Mouse (Mus musculus): Measurements from ENCODE around the gene D11Wsu47e. TPM values are rescaled to one million over a fixed set of nuclear protein-coding genes. Genes with fewer than 3 reads are reported as not detected.
A peak's percentile ranks its signal among the peaks of the same experiment; 100 is the strongest.

D11Wsu47e gene
- polyA plus RNA-seq, 1 experiment from 2014 or later, result 8.7 TPM

DNA sequence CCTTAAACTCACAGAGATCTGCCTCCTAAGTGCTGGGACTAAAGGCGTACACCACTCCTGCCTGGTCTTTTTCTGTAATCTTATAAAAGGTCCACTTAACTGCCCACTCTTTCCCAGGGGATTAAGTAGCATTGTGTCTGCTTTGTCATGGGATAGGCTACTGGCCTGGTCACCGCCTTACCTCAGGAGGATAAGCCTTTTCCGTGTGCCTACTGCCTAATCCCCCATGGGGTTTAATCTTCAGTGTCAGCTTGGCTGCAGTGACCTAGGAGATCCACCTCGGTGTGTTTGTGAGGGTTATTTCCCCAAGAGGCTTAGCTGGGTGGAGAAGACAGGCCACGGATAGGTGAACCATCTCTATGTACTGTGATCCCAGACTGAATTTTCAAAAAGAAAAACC, 13.4 kb downstream of the D11Wsu47e start:
- Histone ChIP-seq H3K9me3 (ENCODE audit: control insufficient read depth, low read length) (no peaks in the 10 kb centered on the region), H3K4me3 (ENCODE audit: low read depth, low read length) (no peak overlapping the region), H3K36me3 (ENCODE audit: control insufficient read depth, insufficient read depth, low read length) (peaks cover 14% of the 10 kb centered on the region), H3K9ac (ENCODE audit: low read length) (no peak overlapping the region), H3K27me3 (ENCODE audit: control insufficient read depth, insufficient read depth, low read length) (no peaks in the 10 kb centered on the region), H3K4me1 (replicated peaks; ENCODE audit: control insufficient read depth, insufficient read depth) (no peaks in the 10 kb centered on the region), H3K4me2 (replicated peaks; ENCODE audit: low read depth) (no peak overlapping the region), H3K27ac (replicated peaks) (no peak overlapping the region)
- no peak for DNase-seq (ENCODE audit: low spot score)
- TF ChIP-seq EP300 (optimal IDR thresholded peaks at IDR 0.05), result no peak
- no peak for TF ChIP-seq CTCF (IDR thresholded peaks at IDR 0.05; ENCODE audit: low read depth)
- no peak for ATAC-seq (ENCODE audit: low FRiP score, low TSS enrichment)
- WGBS, result 73% methylated on average over 5 of the region's 5 CpGs

- Histone ChIP-seq H3K36me3 (ENCODE audit: control insufficient read depth, insufficient read depth, low read length) (peaks cover 14% of the 10 kb centered on the region), H3K4me3 (ENCODE audit: low read depth, low read length) (no peak overlapping the region), H3K9me3 (ENCODE audit: control insufficient read depth, low read length) (no peaks in the 10 kb centered on the region), H3K9ac (ENCODE audit: low read length) (no peak overlapping the region), H3K27me3 (ENCODE audit: control insufficient read depth, insufficient read depth, low read length) (no peaks in the 10 kb centered on the region), H3K4me1 (replicated peaks; ENCODE audit: control insufficient read depth, insufficient read depth) (no peaks in the 10 kb centered on the region), H3K4me2 (replicated peaks; ENCODE audit: low read depth) (no peak overlapping the region), H3K27ac (replicated peaks) (no peak overlapping the region)
- peak; percentile 80 for ATAC-seq (ENCODE audit: low FRiP score, low TSS enrichment)
- TF ChIP-seq CTCF (IDR thresholded peaks at IDR 0.05; ENCODE audit: low read depth) (no peak), EP300 (optimal IDR thresholded peaks at IDR 0.05) (no peak)
- 69% methylated on average over 12 of the region's 12 CpGs for WGBS
- DNase-seq (ENCODE audit: low spot score), result peak; percentile 67
Observed at GRCm38 (mm10) chr11:113698013-113698545, 13.9 kb downstream of the D11Wsu47e start.

DNA sequence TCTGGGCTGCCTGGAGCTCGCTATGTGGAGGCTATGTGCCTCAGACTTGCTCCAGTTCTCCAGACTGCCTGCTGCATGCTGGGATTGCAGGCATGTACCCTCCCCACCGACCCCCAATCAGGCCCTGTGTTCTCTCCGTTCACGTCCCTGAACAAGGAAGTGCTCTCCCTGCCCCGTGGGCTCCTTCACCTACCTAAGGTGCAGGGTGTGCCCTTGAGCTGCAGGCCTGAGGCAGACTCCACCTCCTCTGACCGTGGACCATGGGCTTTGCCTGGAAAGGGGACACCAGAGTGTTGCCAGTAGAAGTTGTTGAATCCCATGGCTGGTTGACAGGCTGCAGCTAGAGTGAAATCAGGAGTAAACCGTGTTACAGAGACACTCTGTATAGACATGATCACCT, 15.4 kb downstream of the D11Wsu47e start:
- 76% methylated on average over 7 of the region's 7 CpGs for WGBS
- TF ChIP-seq CTCF (IDR thresholded peaks at IDR 0.05; ENCODE audit: low read depth), result no peak
- TF ChIP-seq EP300 (optimal IDR thresholded peaks at IDR 0.05), result no peak
- peak; percentile 60; the same call in 1 of the 2 replicates for ATAC-seq (ENCODE audit: low FRiP score, low TSS enrichment)

GRCm38 (mm10) chr11:113703758-113704157, 19.5 kb downstream of the D11Wsu47e start:
- Histone ChIP-seq H3K4me2 (replicated peaks; ENCODE audit: low read depth) (no peak overlapping the region), H3K9ac (ENCODE audit: low read length) (no peak overlapping the region), H3K4me3 (ENCODE audit: low read depth, low read length) (no peak overlapping the region), H3K27ac (replicated peaks) (no peak overlapping the region), H3K4me1 (replicated peaks; ENCODE audit: control insufficient read depth, insufficient read depth) (no peaks in the 10 kb centered on the region), H3K27me3 (ENCODE audit: control insufficient read depth, insufficient read depth, low read length) (no peaks in the 10 kb centered on the region), H3K9me3 (ENCODE audit: control insufficient read depth, low read length) (no peaks in the 10 kb centered on the region), H3K36me3 (ENCODE audit: control insufficient read depth, insufficient read depth, low read length) (no peaks in the 10 kb centered on the region)
- TF ChIP-seq EP300 (optimal IDR thresholded peaks at IDR 0.05), result no peak
- peak; percentile 100 for TF ChIP-seq CTCF (IDR thresholded peaks at IDR 0.05; ENCODE audit: low read depth)
- peak; percentile 80 for DNase-seq (ENCODE audit: low spot score)
- peak; percentile 45 for ATAC-seq (ENCODE audit: low FRiP score, low TSS enrichment)
- 24% methylated on average over 5 of the region's 5 CpGs for WGBS

More for the DNA sequence above, 15.4 kb downstream of the D11Wsu47e start:
- H3K9ac ChIP-seq (ENCODE audit: low read length), result no peak overlapping the region
- peaks cover 6% of the 10 kb centered on the region for H3K36me3 ChIP-seq (ENCODE audit: control insufficient read depth, insufficient read depth, low read length)
- peak; percentile 65 for DNase-seq (ENCODE audit: low spot score)
- no peaks in the 10 kb centered on the region for H3K4me1 ChIP-seq (replicated peaks; ENCODE audit: control insufficient read depth, insufficient read depth)
- H3K27me3 ChIP-seq (ENCODE audit: control insufficient read depth, insufficient read depth, low read length), result no peaks in the 10 kb centered on the region
- no peaks in the 10 kb centered on the region for H3K9me3 ChIP-seq (ENCODE audit: control insufficient read depth, low read length)
- no peak overlapping the region for H3K4me2 ChIP-seq (replicated peaks; ENCODE audit: low read depth)
- H3K27ac ChIP-seq (replicated peaks), result no peak overlapping the region
- H3K4me3 ChIP-seq (ENCODE audit: low read depth, low read length), result no peak overlapping the region

DNA sequence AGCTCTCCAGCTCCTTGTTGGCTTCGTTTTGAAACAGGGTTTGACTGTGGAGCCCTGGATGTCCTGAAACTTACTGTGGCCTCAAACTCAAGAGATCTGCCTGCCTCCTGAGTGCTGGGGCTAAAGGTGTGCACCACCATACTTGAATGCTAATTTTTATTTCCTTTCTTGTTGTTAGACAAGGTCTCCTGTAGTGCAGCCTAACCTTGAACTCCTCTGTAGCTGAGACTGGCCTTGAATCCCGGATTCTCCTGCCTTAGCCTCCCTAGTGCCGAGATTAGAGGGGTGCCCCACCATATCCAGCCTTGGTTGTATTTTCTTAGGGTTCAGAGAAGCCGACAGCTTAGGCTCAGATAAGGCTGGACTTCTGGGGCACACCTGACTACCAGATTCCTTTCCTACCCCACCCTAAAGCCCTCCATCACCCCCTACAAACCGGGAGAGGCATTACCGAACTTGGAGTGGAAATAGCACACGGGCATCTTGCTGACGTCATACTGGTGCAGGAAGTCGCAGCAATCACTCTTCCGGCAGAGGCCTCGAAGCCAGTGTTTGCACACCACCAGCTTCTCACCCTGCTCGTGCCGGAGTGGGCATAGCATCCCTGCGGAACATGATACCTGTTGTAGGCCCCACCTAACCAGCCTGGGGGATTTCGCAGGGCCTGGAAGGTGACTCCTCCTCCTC, 21.9 kb downstream of the D11Wsu47e start:
- no peaks in the 10 kb centered on the region for H3K9me3 ChIP-seq (ENCODE audit: control insufficient read depth, low read length)
- no peak overlapping the region for H3K4me2 ChIP-seq (replicated peaks; ENCODE audit: low read depth)
- H3K4me3 ChIP-seq (ENCODE audit: low read depth, low read length), result no peak overlapping the region
- 76% methylated on average over 15 of the region's 15 CpGs for whole genome bisulfite sequencing
- H3K36me3 ChIP-seq (ENCODE audit: control insufficient read depth, insufficient read depth, low read length), result no peaks in the 10 kb centered on the region
- peaks cover 5% of the 10 kb centered on the region for H3K4me1 ChIP-seq (replicated peaks; ENCODE audit: control insufficient read depth, insufficient read depth)
- ATAC-seq (ENCODE audit: low FRiP score, low TSS enrichment), result no peak
- H3K27me3 ChIP-seq (ENCODE audit: control insufficient read depth, insufficient read depth, low read length), result no peaks in the 10 kb centered on the region
- H3K27ac ChIP-seq (replicated peaks), result no peak overlapping the region
- no peak for DNase-seq (ENCODE audit: low spot score)
- H3K9ac ChIP-seq (ENCODE audit: low read length), result no peak overlapping the region
- TF ChIP-seq EP300 (optimal IDR thresholded peaks at IDR 0.05) (no peak), CTCF (IDR thresholded peaks at IDR 0.05; ENCODE audit: low read depth) (no peak)

GRCm38 (mm10) chr11:113708629-113709213, 24.5 kb downstream of the D11Wsu47e start:
- DNase-seq (ENCODE audit: low spot score) (peak; percentile 80), ATAC-seq (ENCODE audit: low FRiP score, low TSS enrichment) (peak; percentile 85)
- H3K27ac ChIP-seq (replicated peaks), result peak overlapping the region; percentile 70
- H3K4me1 ChIP-seq (replicated peaks; ENCODE audit: control insufficient read depth, insufficient read depth), result peaks cover 5% of the 10 kb centered on the region
- 52% methylated on average over 19 of the region's 19 CpGs for WGBS
- H3K27me3 ChIP-seq (ENCODE audit: control insufficient read depth, insufficient read depth, low read length), result no peaks in the 10 kb centered on the region
- H3K9me3 ChIP-seq (ENCODE audit: control insufficient read depth, low read length), result no peaks in the 10 kb centered on the region
- no peak overlapping the region for H3K4me3 ChIP-seq (ENCODE audit: low read depth, low read length)
- H3K4me2 ChIP-seq (replicated peaks; ENCODE audit: low read depth), result no peak overlapping the region
- 0 out of 2 replicates have a peak overlapping the region, but pooled peaks have one; percentile 18 for H3K9ac ChIP-seq (ENCODE audit: low read length)
- no peaks in the 10 kb centered on the region for H3K36me3 ChIP-seq (ENCODE audit: control insufficient read depth, insufficient read depth, low read length)
- TF ChIP-seq EP300 (optimal IDR thresholded peaks at IDR 0.05) (no peak), CTCF (IDR thresholded peaks at IDR 0.05; ENCODE audit: low read depth) (no peak)
